Mouse (Mus musculus) spleen, adult 2 months (tissue): ENCODE data around the gene Srrm3. TPM values are rescaled to one million over a fixed set of nuclear protein-coding genes. Genes with fewer than 3 reads are reported as not detected.

Source experiments
- DNase-seq, 2 experiments: peaks; one replicate each; pipeline versions ENCODE4 v3.0.0 to v3.0.0-alpha.2; 2012 to 2021; ENCODE audit warnings: low spot score in 2 of 2, low read depth in 1 of 2
- H3K27ac ChIP-seq: fragments of 200-500 bp; 2 replicates; pipeline ENCODE4 v1.5.1; 2012; ENCODE audit warnings: low read length, inconsistent platforms; ENCODE audit not compliant: insufficient read depth
- H3K27me3 ChIP-seq: fragments of 200-500 bp; 2 replicates; pipeline ENCODE4 v1.6.1; 2012; ENCODE audit warnings: mild to moderate bottlenecking, moderate library complexity, low read length, inconsistent platforms; ENCODE audit not compliant: control insufficient read depth, insufficient read depth
- H3K36me3 ChIP-seq: fragments of 200-500 bp; 2 replicates; pipeline ENCODE4 v1.6.1; 2012; ENCODE audit warnings: mild to moderate bottlenecking, low read length, inconsistent platforms; ENCODE audit not compliant: control insufficient read depth, insufficient read depth
- H3K4me1 ChIP-seq: fragments of 200-500 bp; 2 replicates; pipeline ENCODE4 v1.6.1; 2011; ENCODE audit warnings: inconsistent platforms; ENCODE audit not compliant: control insufficient read depth, insufficient read depth, insufficient read length
- H3K4me3 ChIP-seq: fragments of 200-500 bp; 2 replicates; pipeline ENCODE4 v1.5.1; 2011; ENCODE audit warnings: mild to moderate bottlenecking, inconsistent platforms; ENCODE audit not compliant: insufficient read depth, insufficient read length; ENCODE audit errors: extremely low read depth
- CTCF ChIP-seq: fragments of 200-500 bp; IDR thresholded peaks from 2 replicates; pipeline ENCODE4 v1.5.1; 2011; ENCODE audit warnings: mild to moderate bottlenecking, inconsistent platforms; ENCODE audit not compliant: insufficient read depth, insufficient read length, insufficient replicate concordance; ENCODE audit errors: extremely low read depth
- POLR2A ChIP-seq: fragments of 200-500 bp; IDR thresholded peaks from 2 replicates; pipeline ENCODE4 v1.6.1; 2011; ENCODE audit warnings: low read depth, low read length, inconsistent platforms
- WGBS: fragments of 180-500 bp; shearing (Covaris S2); methylation state at CpG from one replicate; pipeline ENCODE4 v1.1.7; 2018; 5-methylcytosine and 5-hydroxymethylcytosine counted together
- polyA plus RNA-seq: library from polyadenylated mRNA; depleted of rRNA; stranded (reverse); fragments of >200 nt; gene quantifications from 2 replicates; pipeline ENCODE4 v1.2.3, GENCODE M21; 2012

The Srrm3 gene
- polyA plus RNA-seq, 1 experiment: 0.06 TPM

GRCm38 (mm10) chr5:135851024-135851423 is 44.3 kb downstream of the Srrm3 start:
- no peak overlapping the region for H3K4me3 ChIP-seq
- H3K27me3 ChIP-seq: peaks cover 15% of the 10 kb centered on the region
- H3K4me1 ChIP-seq: no peaks in the 10 kb centered on the region
- WGBS: 5% methylated on average over 15 of the region's 15 CpGs
- no peaks in the 10 kb centered on the region for H3K36me3 ChIP-seq
- TF ChIP-seq POLR2A (no peak), CTCF (no peak)
- no peak overlapping the region for H3K27ac ChIP-seq
- no peak for DNase-seq

GRCm38 (mm10) chr5:135851481-135851880 is 44.8 kb downstream of the Srrm3 start:
- no peak for TF ChIP-seq POLR2A
- no peak for TF ChIP-seq CTCF
- H3K36me3 ChIP-seq: no peaks in the 10 kb centered on the region
- H3K27ac ChIP-seq: no peak overlapping the region
- no peak overlapping the region for H3K4me3 ChIP-seq
- DNase-seq: no peak
- peaks cover 18% of the 10 kb centered on the region for H3K27me3 ChIP-seq
- no peaks in the 10 kb centered on the region for H3K4me1 ChIP-seq
- WGBS: 15% methylated on average over 14 of the region's 14 CpGs

- H3K27ac ChIP-seq: no peak overlapping the region
- H3K4me1 ChIP-seq: no peaks in the 10 kb centered on the region
- peaks cover 21% of the 10 kb centered on the region for H3K27me3 ChIP-seq
- 4% methylated on average over 10 of the region's 10 CpGs for WGBS
- no peak for DNase-seq
- no peaks in the 10 kb centered on the region for H3K36me3 ChIP-seq
- no peak overlapping the region for H3K4me3 ChIP-seq
- TF ChIP-seq POLR2A (no peak), CTCF (no peak)
Measured at GRCm38 (mm10) chr5:135852421-135852820, 45.7 kb downstream of the Srrm3 start.

- Histone ChIP-seq H3K36me3 (no peaks in the 10 kb centered on the region), H3K4me1 (no peaks in the 10 kb centered on the region), H3K27ac (no peak overlapping the region), H3K27me3 (peaks cover 21% of the 10 kb centered on the region), H3K4me3 (no peak overlapping the region)
- DNase-seq: no peak
- TF ChIP-seq POLR2A (no peak), CTCF (no peak)
- WGBS: 54% methylated on average over 7 of the region's 7 CpGs
Measured at GRCm38 (mm10) chr5:135853731-135854130, 47.0 kb downstream of the Srrm3 start.

- DNase-seq: peak in 1 of 2 experiments; percentile 55
- Histone ChIP-seq H3K27me3 (peaks cover 21% of the 10 kb centered on the region), H3K36me3 (no peaks in the 10 kb centered on the region), H3K4me1 (no peaks in the 10 kb centered on the region), H3K4me3 (no peak overlapping the region), H3K27ac (no peak overlapping the region)
- TF ChIP-seq POLR2A (no peak), CTCF (peak; percentile 92; the same call in 1 of the 2 replicates)
- 4% methylated on average over 4 of the region's 4 CpGs for WGBS
Measured at GRCm38 (mm10) chr5:135855156-135855555, 48.5 kb downstream of the Srrm3 start.

- no peak for DNase-seq
- no peak overlapping the region for H3K27ac ChIP-seq
- peaks cover 22% of the 10 kb centered on the region for H3K27me3 ChIP-seq
- H3K4me1 ChIP-seq: peaks cover 5% of the 10 kb centered on the region
- 56% methylated on average over 8 of the region's 8 CpGs for WGBS
- no peak for TF ChIP-seq CTCF
- H3K36me3 ChIP-seq: no peaks in the 10 kb centered on the region
- H3K4me3 ChIP-seq: no peak overlapping the region
Measured at GRCm38 (mm10) chr5:135866662-135867061, 60.0 kb downstream of the Srrm3 start.

GRCm38 (mm10) chr5:135867637-135868593 is 61.2 kb downstream of the Srrm3 start:
- WGBS: 3% methylated on average over 85 of the region's 89 CpGs
- H3K27me3 ChIP-seq: peaks cover 22% of the 10 kb centered on the region
- peak overlapping the region; percentile 11; the same call in 1 of the 2 replicates for H3K4me3 ChIP-seq
- DNase-seq: no peak
- peaks cover 5% of the 10 kb centered on the region for H3K4me1 ChIP-seq
- H3K36me3 ChIP-seq: no peaks in the 10 kb centered on the region
- TF ChIP-seq POLR2A (no peak), CTCF (no peak)
- H3K27ac ChIP-seq: no peak overlapping the region
